Mouse (Mus musculus): ENCODE measurements around the gene Tspan9.
A peak's percentile ranks its signal among the peaks of the same experiment; 100 is the strongest.

Tspan9 gene

GRCm38 (mm10) chr6:128076104-128077020 lies 67.0 kb downstream of the Tspan9 start:
- no peak for DNase-seq (ENCODE audit: low read depth, low spot score)

- DNase-seq (ENCODE audit: low read depth, low spot score), result no peak
Measured at GRCm38 (mm10) chr6:128075453-128076003, 67.9 kb downstream of the Tspan9 start.

GRCm38 (mm10) chr6:128070921-128071558 lies 72.4 kb downstream of the Tspan9 start:
- DNase-seq (ENCODE audit: low read depth, low spot score), result peak; percentile 87

GRCm38 (mm10) chr6:128070072-128070872 lies 73.1 kb downstream of the Tspan9 start:
- DNase-seq (ENCODE audit: low read depth, low spot score), result peak; percentile 78

- no peak for DNase-seq (ENCODE audit: low read depth, low spot score)
Measured at GRCm38 (mm10) chr6:128068144-128068543, 75.2 kb downstream of the Tspan9 start.

GRCm38 (mm10) chr6:128065982-128066381 lies 77.4 kb downstream of the Tspan9 start:
- peak; percentile 86 for DNase-seq (ENCODE audit: low read depth, low spot score)

- peak; percentile 42 for DNase-seq (ENCODE audit: low read depth, low spot score)
Measured at GRCm38 (mm10) chr6:128063501-128063900, 79.9 kb downstream of the Tspan9 start.

- no peak for DNase-seq (ENCODE audit: low read depth, low spot score)
Measured at GRCm38 (mm10) chr6:128062784-128063183, 80.6 kb downstream of the Tspan9 start.

- DNase-seq (ENCODE audit: low read depth, low spot score), result peak; percentile 95
Measured at GRCm38 (mm10) chr6:128062216-128062615, 81.2 kb downstream of the Tspan9 start.

- DNase-seq (ENCODE audit: low read depth, low spot score), result no peak
Measured at GRCm38 (mm10) chr6:128061342-128061741, 82.1 kb downstream of the Tspan9 start.

GRCm38 (mm10) chr6:128058570-128058969 lies 84.8 kb downstream of the Tspan9 start:
- peak; percentile 82 for DNase-seq (ENCODE audit: low read depth, low spot score)

GRCm38 (mm10) chr6:128058157-128058556 lies 85.2 kb downstream of the Tspan9 start:
- DNase-seq (ENCODE audit: low read depth, low spot score), result no peak

GRCm38 (mm10) chr6:128053000-128053732 lies 90.2 kb downstream of the Tspan9 start:
- peak; percentile 28 for DNase-seq (ENCODE audit: low read depth, low spot score)

- DNase-seq (ENCODE audit: low read depth, low spot score), result peak; percentile 83
Measured at GRCm38 (mm10) chr6:128047671-128048070, 95.7 kb downstream of the Tspan9 start.

- no peak for DNase-seq (ENCODE audit: low read depth, low spot score)
Measured at GRCm38 (mm10) chr6:128047239-128047638, 96.2 kb downstream of the Tspan9 start.

- peak; percentile 42 for DNase-seq (ENCODE audit: low read depth, low spot score)
Measured at GRCm38 (mm10) chr6:128046799-128047198, 96.6 kb downstream of the Tspan9 start.

GRCm38 (mm10) chr6:128044691-128045090 lies 98.7 kb downstream of the Tspan9 start:
- no peak for DNase-seq (ENCODE audit: low read depth, low spot score)

- no peak for DNase-seq (ENCODE audit: low read depth, low spot score)
Measured at GRCm38 (mm10) chr6:128043486-128043885, 99.9 kb downstream of the Tspan9 start.

- no peak for DNase-seq (ENCODE audit: low read depth, low spot score)
Measured at GRCm38 (mm10) chr6:128041836-128042235, 101.6 kb downstream of the Tspan9 start.

- DNase-seq (ENCODE audit: low read depth, low spot score), result no peak
Measured at GRCm38 (mm10) chr6:128039077-128039766, 104.2 kb downstream of the Tspan9 start.

Measured in brain, adult 2 months (tissue).